Mouse (Mus musculus): ENCODE results near the gene Ppm1k. TPM values are rescaled to one million over a fixed set of nuclear protein-coding genes. Genes with fewer than 3 reads are reported as not detected.
A peak's percentile ranks its signal among the peaks of the same experiment; 100 is the strongest.
"Not testable (repeated sequence)": the region's sequence is repeated elsewhere in the genome, so short reads cannot be mapped to it uniquely, and the experiment has no call there.

Ppm1k gene
- polyA plus RNA-seq, 1 experiment = 19.7 TPM

DNA sequence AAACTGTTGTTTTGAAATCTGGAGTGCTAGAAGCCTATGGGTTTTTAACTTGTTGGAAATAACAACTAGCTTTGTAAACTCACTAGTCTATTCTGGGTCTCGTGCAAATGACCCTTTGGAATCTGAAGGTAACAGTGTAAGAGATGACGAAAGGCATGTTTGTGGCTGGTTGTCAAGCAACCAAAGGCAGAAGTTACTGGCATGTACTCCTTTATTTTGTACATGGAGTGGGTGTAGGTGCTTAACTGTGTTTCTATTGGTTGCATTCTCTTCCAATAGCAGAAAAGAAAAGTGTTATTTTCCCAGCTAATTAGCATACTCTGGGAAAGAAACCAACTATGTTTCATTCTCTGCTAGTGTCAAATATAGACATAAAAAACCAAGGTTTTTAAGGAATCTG is 9.6 kb upstream of the Ppm1k start:
- Histone ChIP-seq H3K27me3 (ENCODE audit: control insufficient read depth, insufficient read depth, low read length, poor library complexity, severe bottlenecking) (no peaks in the 10 kb centered on the region), H3K4me3 (ENCODE audit: low read depth, low read length) (no peak overlapping the region), H3K27ac (ENCODE audit: insufficient read depth, low read length) (no peak overlapping the region), H3K9me3 (replicated peaks; ENCODE audit: control insufficient read depth, insufficient read depth, low read length, poor library complexity, severe bottlenecking) (no peaks in the 10 kb centered on the region), H3K4me1 (ENCODE audit: control insufficient read depth, insufficient read depth, low read length) (peaks cover 2% of the 10 kb centered on the region), H3K36me3 (ENCODE audit: control insufficient read depth, insufficient read depth, low read length, poor library complexity, severe bottlenecking) (no peaks in the 10 kb centered on the region), H3K9ac (ENCODE audit: low read depth, poor library complexity, severe bottlenecking) (no peak overlapping the region)
- TF ChIP-seq EP300 (IDR thresholded peaks at IDR 0.05; ENCODE audit: insufficient read depth, low read depth, low read length) (no peak), POLR2A (IDR thresholded peaks at IDR 0.05; ENCODE audit: insufficient read depth, low read length) (no peak), CTCF (IDR thresholded peaks at IDR 0.05; ENCODE audit: low read depth, low read length) (no peak)

- H3K27ac ChIP-seq (ENCODE audit: insufficient read depth, low read length); H3K4me3 ChIP-seq (ENCODE audit: low read depth, low read length): not testable (repeated sequence)
Measured at GRCm38 (mm10) chr6:57543591-57543990, 8.3 kb upstream of the Ppm1k start.

GRCm38 (mm10) chr6:57541737-57542335 is 6.6 kb upstream of the Ppm1k start:
- Histone ChIP-seq H3K27me3 (ENCODE audit: control insufficient read depth, insufficient read depth, low read length, poor library complexity, severe bottlenecking) (no peaks in the 10 kb centered on the region), H3K4me3 (ENCODE audit: low read depth, low read length) (no peak overlapping the region), H3K27ac (ENCODE audit: insufficient read depth, low read length) (no peak overlapping the region), H3K36me3 (ENCODE audit: control insufficient read depth, insufficient read depth, low read length, poor library complexity, severe bottlenecking) (no peaks in the 10 kb centered on the region), H3K4me1 (ENCODE audit: control insufficient read depth, insufficient read depth, low read length) (peaks cover 2% of the 10 kb centered on the region), H3K9ac (ENCODE audit: low read depth, poor library complexity, severe bottlenecking) (no peak overlapping the region), H3K9me3 (replicated peaks; ENCODE audit: control insufficient read depth, insufficient read depth, low read length, poor library complexity, severe bottlenecking) (no peaks in the 10 kb centered on the region)
- no peak for TF ChIP-seq EP300 (IDR thresholded peaks at IDR 0.05; ENCODE audit: insufficient read depth, low read depth, low read length)
- no peak for TF ChIP-seq CTCF (IDR thresholded peaks at IDR 0.05; ENCODE audit: low read depth, low read length)
- TF ChIP-seq POLR2A (IDR thresholded peaks at IDR 0.05; ENCODE audit: insufficient read depth, low read length) = no peak

More at GRCm38 (mm10) chr6:57543591-57543990, 8.3 kb upstream of the Ppm1k start:
- not testable (repeated sequence) for H3K9ac ChIP-seq (ENCODE audit: low read depth, poor library complexity, severe bottlenecking); H3K4me1 ChIP-seq (ENCODE audit: control insufficient read depth, insufficient read depth, low read length); H3K36me3 ChIP-seq (ENCODE audit: control insufficient read depth, insufficient read depth, low read length, poor library complexity, severe bottlenecking); H3K27me3 ChIP-seq (ENCODE audit: control insufficient read depth, insufficient read depth, low read length, poor library complexity, severe bottlenecking); H3K9me3 ChIP-seq (replicated peaks; ENCODE audit: control insufficient read depth, insufficient read depth, low read length, poor library complexity, severe bottlenecking)

- no peaks in the 10 kb centered on the region for H3K27me3 ChIP-seq (ENCODE audit: control insufficient read depth, insufficient read depth, low read length, poor library complexity, severe bottlenecking)
- H3K4me1 ChIP-seq (ENCODE audit: control insufficient read depth, insufficient read depth, low read length) = peaks cover 2% of the 10 kb centered on the region
Measured at GRCm38 (mm10) chr6:57540950-57541498, 5.8 kb upstream of the Ppm1k start.

GRCm38 (mm10) chr6:57537887-57538286 is 2.6 kb upstream of the Ppm1k start:
- peaks cover 2% of the 10 kb centered on the region for H3K4me1 ChIP-seq (ENCODE audit: control insufficient read depth, insufficient read depth, low read length)
- H3K36me3 ChIP-seq (ENCODE audit: control insufficient read depth, insufficient read depth, low read length, poor library complexity, severe bottlenecking) = no peaks in the 10 kb centered on the region
- no peaks in the 10 kb centered on the region for H3K27me3 ChIP-seq (ENCODE audit: control insufficient read depth, insufficient read depth, low read length, poor library complexity, severe bottlenecking)
- no peaks in the 10 kb centered on the region for H3K9me3 ChIP-seq (replicated peaks; ENCODE audit: control insufficient read depth, insufficient read depth, low read length, poor library complexity, severe bottlenecking)
- no peak overlapping the region for H3K27ac ChIP-seq (ENCODE audit: insufficient read depth, low read length)
- H3K4me3 ChIP-seq (ENCODE audit: low read depth, low read length) = no peak overlapping the region
- H3K9ac ChIP-seq (ENCODE audit: low read depth, poor library complexity, severe bottlenecking) = no peak overlapping the region
- TF ChIP-seq EP300 (IDR thresholded peaks at IDR 0.05; ENCODE audit: insufficient read depth, low read depth, low read length) (no peak), POLR2A (IDR thresholded peaks at IDR 0.05; ENCODE audit: insufficient read depth, low read length) (no peak), CTCF (IDR thresholded peaks at IDR 0.05; ENCODE audit: low read depth, low read length) (no peak)

More at GRCm38 (mm10) chr6:57540950-57541498, 5.8 kb upstream of the Ppm1k start:
- TF ChIP-seq EP300 (IDR thresholded peaks at IDR 0.05; ENCODE audit: insufficient read depth, low read depth, low read length) = no peak
- no peak for TF ChIP-seq POLR2A (IDR thresholded peaks at IDR 0.05; ENCODE audit: insufficient read depth, low read length)
- TF ChIP-seq CTCF (IDR thresholded peaks at IDR 0.05; ENCODE audit: low read depth, low read length) = no peak
- no peaks in the 10 kb centered on the region for H3K9me3 ChIP-seq (replicated peaks; ENCODE audit: control insufficient read depth, insufficient read depth, low read length, poor library complexity, severe bottlenecking)
- no peak overlapping the region for H3K4me3 ChIP-seq (ENCODE audit: low read depth, low read length)
- H3K27ac ChIP-seq (ENCODE audit: insufficient read depth, low read length) = no peak overlapping the region
- no peak overlapping the region for H3K9ac ChIP-seq (ENCODE audit: low read depth, poor library complexity, severe bottlenecking)
- no peaks in the 10 kb centered on the region for H3K36me3 ChIP-seq (ENCODE audit: control insufficient read depth, insufficient read depth, low read length, poor library complexity, severe bottlenecking)

GRCm38 (mm10) chr6:57535971-57536669 is 852 bp upstream of the Ppm1k start:
- H3K4me3 ChIP-seq (ENCODE audit: low read depth, low read length) = peak overlapping the region; percentile 80
- no peak overlapping the region for H3K9ac ChIP-seq (ENCODE audit: low read depth, poor library complexity, severe bottlenecking)
- no peaks in the 10 kb centered on the region for H3K27me3 ChIP-seq (ENCODE audit: control insufficient read depth, insufficient read depth, low read length, poor library complexity, severe bottlenecking)
- H3K9me3 ChIP-seq (replicated peaks; ENCODE audit: control insufficient read depth, insufficient read depth, low read length, poor library complexity, severe bottlenecking) = no peaks in the 10 kb centered on the region
- TF ChIP-seq CTCF (IDR thresholded peaks at IDR 0.05; ENCODE audit: low read depth, low read length) (no peak), EP300 (IDR thresholded peaks at IDR 0.05; ENCODE audit: insufficient read depth, low read depth, low read length) (no peak), POLR2A (IDR thresholded peaks at IDR 0.05; ENCODE audit: insufficient read depth, low read length) (no peak)
- peaks cover 2% of the 10 kb centered on the region for H3K4me1 ChIP-seq (ENCODE audit: control insufficient read depth, insufficient read depth, low read length)
- peak overlapping the region; percentile 71 for H3K27ac ChIP-seq (ENCODE audit: insufficient read depth, low read length)
- H3K36me3 ChIP-seq (ENCODE audit: control insufficient read depth, insufficient read depth, low read length, poor library complexity, severe bottlenecking) = no peaks in the 10 kb centered on the region
